Mouse (Mus musculus) heart, adult 9 months (tissue): ENCODE measurements around the gene Fam155a.

Experiments
- DNase-seq, 2 experiments: peaks; one replicate each; pipeline ENCODE4 v3.0.0; 2022; ENCODE audit warnings: low spot score in 2 of 2

Fam155a gene

GRCm38 (mm10) chr8:9493557-9494224 is 277.3 kb downstream of the Fam155a start:
- DNase-seq, result no peak

- DNase-seq, result no peak
Measured at GRCm38 (mm10) chr8:9482565-9482964, 288.4 kb downstream of the Fam155a start.

GRCm38 (mm10) chr8:9471290-9471689 is 299.7 kb downstream of the Fam155a start:
- no peak for DNase-seq

- no peak for DNase-seq
Measured at GRCm38 (mm10) chr8:9470114-9470513, 300.8 kb downstream of the Fam155a start.

- no peak for DNase-seq
Measured at GRCm38 (mm10) chr8:9461111-9461510, 309.9 kb downstream of the Fam155a start.

GRCm38 (mm10) chr8:9460707-9461106 is 310.3 kb downstream of the Fam155a start:
- DNase-seq, result no peak

GRCm38 (mm10) chr8:9458614-9459013 is 312.3 kb downstream of the Fam155a start:
- DNase-seq, result no peak

- DNase-seq, result no peak
Measured at GRCm38 (mm10) chr8:9455138-9455537, 315.8 kb downstream of the Fam155a start.

GRCm38 (mm10) chr8:9453742-9454141 is 317.2 kb downstream of the Fam155a start:
- DNase-seq, result no peak

- DNase-seq, result no peak
Measured at GRCm38 (mm10) chr8:9451543-9451942, 319.4 kb downstream of the Fam155a start.

- no peak for DNase-seq
Measured at GRCm38 (mm10) chr8:9448613-9449012, 322.3 kb downstream of the Fam155a start.

GRCm38 (mm10) chr8:9437822-9438221 is 333.1 kb downstream of the Fam155a start:
- no peak for DNase-seq

GRCm38 (mm10) chr8:9435501-9435900 is 335.5 kb downstream of the Fam155a start:
- DNase-seq, result no peak

GRCm38 (mm10) chr8:9432635-9433372 is 338.2 kb downstream of the Fam155a start:
- DNase-seq, result no peak

- no peak for DNase-seq
Measured at GRCm38 (mm10) chr8:9428846-9429245, 342.1 kb downstream of the Fam155a start.

- DNase-seq, result no peak
Measured at GRCm38 (mm10) chr8:9424069-9424468, 346.9 kb downstream of the Fam155a start.

GRCm38 (mm10) chr8:9423590-9423989 is 347.4 kb downstream of the Fam155a start:
- DNase-seq, result no peak

GRCm38 (mm10) chr8:9423184-9423583 is 347.8 kb downstream of the Fam155a start:
- no peak for DNase-seq

- no peak for DNase-seq
Measured at GRCm38 (mm10) chr8:9418856-9419800, 351.8 kb downstream of the Fam155a start.

- DNase-seq, result no peak
Measured at GRCm38 (mm10) chr8:9416189-9416588, 354.8 kb downstream of the Fam155a start.

GRCm38 (mm10) chr8:9408480-9408879 is 362.5 kb downstream of the Fam155a start:
- DNase-seq, result no peak

- DNase-seq, result no peak
Measured at GRCm38 (mm10) chr8:9406204-9406603, 364.8 kb downstream of the Fam155a start.
